Mouse (Mus musculus): ENCODE data around the gene Atxn7l3.

Gene Atxn7l3

GRCm38 (mm10) chr11:102296491-102297472 is at the start of gene Atxn7l3:
Gene Atxn7l3 (minus strand): TSS chr11:102296631.
- DNase-seq (ENCODE audit: low spot score): peak; percentile 89

DNA sequence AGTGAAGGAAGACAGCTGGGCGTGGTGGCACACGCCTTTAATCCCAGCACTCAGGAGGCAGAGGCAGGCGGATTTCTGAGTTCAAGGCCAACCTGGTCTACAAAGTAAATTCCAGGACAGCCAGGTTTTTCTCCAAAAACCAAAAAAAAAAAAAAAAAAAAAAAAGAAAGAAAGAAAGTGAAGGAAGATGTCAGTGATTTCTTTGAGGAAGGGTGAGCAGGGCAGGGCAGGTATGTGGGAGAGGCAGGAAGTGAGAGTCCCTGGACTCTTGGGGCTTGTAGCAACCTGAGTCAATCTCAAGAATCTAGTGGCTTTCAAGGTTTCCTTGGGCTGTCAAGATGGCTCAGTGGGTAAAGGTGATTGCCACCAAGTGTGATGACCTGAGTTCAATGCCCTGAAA is 48.0 kb upstream of the Atxn7l3 start:
- no peak for DNase-seq (ENCODE audit: low spot score)

- DNase-seq (ENCODE audit: low spot score): no peak
Observed at GRCm38 (mm10) chr11:102342742-102343141, 46.3 kb upstream of the Atxn7l3 start.

GRCm38 (mm10) chr11:102341101-102341500 is 44.7 kb upstream of the Atxn7l3 start:
- no peak for DNase-seq (ENCODE audit: low spot score)

GRCm38 (mm10) chr11:102339624-102340023 is 43.2 kb upstream of the Atxn7l3 start:
- DNase-seq (ENCODE audit: low spot score): no peak

GRCm38 (mm10) chr11:102339195-102339594 is 42.8 kb upstream of the Atxn7l3 start:
- no peak for DNase-seq (ENCODE audit: low spot score)

DNA sequence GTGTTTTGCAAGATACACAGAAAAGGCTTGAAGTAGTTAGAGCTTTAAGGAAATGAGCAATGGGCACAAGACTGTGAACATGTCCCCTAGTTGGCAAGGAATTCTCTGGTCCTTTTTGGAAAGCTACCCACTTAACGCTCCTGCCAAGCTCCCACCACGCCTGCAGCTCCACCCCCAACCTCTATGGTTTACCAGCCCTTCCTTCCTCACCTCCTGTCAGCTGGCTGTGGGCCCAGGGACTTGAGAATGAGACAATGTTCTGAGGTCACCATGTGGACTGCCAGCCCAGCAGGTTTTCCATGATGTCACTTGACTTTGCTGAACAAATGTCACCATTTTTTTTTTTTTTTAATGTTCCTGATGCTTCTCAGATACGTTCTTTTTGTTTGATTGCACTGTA is 42.1 kb upstream of the Atxn7l3 start:
- DNase-seq (ENCODE audit: low spot score): no peak

- DNase-seq (ENCODE audit: low spot score): no peak
Observed at GRCm38 (mm10) chr11:102337921-102338320, 41.5 kb upstream of the Atxn7l3 start.

GRCm38 (mm10) chr11:102336191-102336590 is 39.8 kb upstream of the Atxn7l3 start:
- DNase-seq (ENCODE audit: low spot score): no peak

GRCm38 (mm10) chr11:102334973-102335700 is 38.7 kb upstream of the Atxn7l3 start:
- DNase-seq (ENCODE audit: low spot score): no peak

- DNase-seq (ENCODE audit: low spot score): no peak
Observed at GRCm38 (mm10) chr11:102334010-102334409, 37.6 kb upstream of the Atxn7l3 start.

DNA sequence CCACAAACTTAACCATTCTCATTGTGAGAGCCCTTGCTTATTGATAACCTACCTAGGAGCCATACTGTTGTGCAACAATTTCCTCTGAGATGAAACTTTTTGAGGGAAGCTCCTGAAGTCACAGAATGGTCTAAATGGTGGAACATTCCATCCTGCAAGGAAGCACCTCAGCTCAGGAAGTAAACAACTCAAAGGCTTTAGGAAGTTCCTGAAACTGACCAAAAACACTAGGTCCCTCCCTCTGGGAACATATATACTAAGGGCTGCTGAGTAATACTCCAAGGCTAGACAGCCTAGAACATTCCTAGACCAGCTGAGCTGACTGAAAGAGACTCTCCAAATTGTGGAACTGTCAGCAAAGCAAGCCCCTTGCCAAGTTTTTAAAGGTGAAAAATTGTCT is 36.6 kb upstream of the Atxn7l3 start:
- no peak for DNase-seq (ENCODE audit: low spot score)

- no peak for DNase-seq (ENCODE audit: low spot score)
Observed at GRCm38 (mm10) chr11:102331806-102332205, 35.4 kb upstream of the Atxn7l3 start.

DNA sequence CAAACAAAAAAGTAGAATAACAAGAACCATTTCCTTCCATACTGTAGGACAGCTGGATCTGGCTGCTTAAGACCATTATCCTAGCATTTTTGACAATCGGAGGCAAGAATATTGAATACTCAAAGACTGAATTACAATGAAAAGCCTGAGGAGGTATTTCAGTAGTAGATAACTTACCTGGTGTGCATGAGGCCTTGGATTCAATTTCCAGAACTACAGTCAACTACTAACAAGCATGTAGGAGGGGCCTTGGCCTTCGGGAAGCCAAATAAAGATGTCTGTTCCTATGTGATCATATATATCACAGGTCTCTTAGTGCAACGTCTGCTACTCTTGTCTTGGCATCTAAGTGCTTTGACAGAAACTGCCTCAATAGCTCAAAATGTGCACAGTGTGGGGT is 33.6 kb upstream of the Atxn7l3 start:
- no peak for DNase-seq (ENCODE audit: low spot score)

DNA sequence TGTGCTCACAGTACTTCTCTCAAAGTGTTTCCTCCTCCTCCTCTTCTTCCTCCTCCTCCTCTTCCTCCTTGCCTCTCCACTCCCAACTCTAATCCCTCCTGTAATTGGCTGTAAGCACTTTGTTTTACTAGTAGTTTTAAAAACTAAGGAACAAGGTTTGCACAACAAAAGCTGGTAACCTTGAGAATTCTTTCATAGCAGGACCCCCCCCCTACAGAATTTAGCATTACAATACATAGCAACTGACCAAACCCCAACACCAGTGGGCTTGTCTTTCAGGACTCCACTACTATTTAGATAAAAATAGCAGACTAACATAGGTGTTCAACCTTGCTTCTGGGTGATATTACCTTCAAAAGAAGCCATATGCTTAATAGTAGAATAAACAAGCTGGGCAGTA is 33.1 kb upstream of the Atxn7l3 start:
- no peak for DNase-seq (ENCODE audit: low spot score)

DNA sequence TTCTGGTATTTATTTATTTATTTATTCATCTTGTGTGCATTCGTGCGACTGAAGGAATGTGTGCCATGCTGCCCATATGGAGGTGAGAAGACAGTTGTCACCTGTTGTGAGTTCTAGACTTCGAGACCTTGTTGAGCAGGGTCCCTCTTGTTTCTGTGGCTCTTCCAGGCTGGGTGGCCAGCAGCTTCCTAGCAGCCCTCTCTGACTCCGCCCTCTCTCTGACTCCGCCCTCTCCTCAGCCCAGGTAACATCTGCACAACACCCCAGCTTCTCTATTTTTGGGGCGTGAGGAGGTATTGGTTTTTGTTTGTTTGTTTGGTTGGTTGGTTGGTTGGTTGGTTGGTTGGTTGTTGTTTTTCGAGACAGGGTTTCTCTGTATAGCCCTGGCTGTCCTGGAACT is 31.4 kb upstream of the Atxn7l3 start:
- DNase-seq (ENCODE audit: low spot score): no peak

GRCm38 (mm10) chr11:102327250-102327649 is 30.8 kb upstream of the Atxn7l3 start:
- no peak for DNase-seq (ENCODE audit: low spot score)

DNA sequence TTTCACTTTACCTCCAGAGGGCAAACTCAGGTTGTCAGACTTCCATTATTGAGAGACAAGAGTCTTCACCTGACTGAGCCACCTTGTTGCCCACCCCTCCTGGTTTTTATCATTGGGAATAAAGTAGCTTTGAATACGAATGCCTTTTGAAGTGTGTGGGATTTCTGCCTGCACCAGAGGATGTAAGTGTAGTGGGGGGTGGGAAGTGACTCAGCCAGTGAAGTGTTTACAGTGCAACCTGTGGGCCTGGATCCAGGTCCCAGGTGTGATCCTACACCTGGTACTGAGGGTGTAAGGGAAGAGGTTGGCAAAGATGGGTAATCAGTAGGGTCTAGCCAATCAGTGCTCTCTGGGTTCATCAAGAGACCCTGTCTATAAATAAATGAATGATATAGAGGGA is 27.1 kb upstream of the Atxn7l3 start:
- DNase-seq (ENCODE audit: low spot score): no peak

GRCm38 (mm10) chr11:102321931-102322330 is 25.5 kb upstream of the Atxn7l3 start:
- no peak for DNase-seq (ENCODE audit: low spot score)

- DNase-seq (ENCODE audit: low spot score): peak; percentile 50
Observed at GRCm38 (mm10) chr11:102320686-102321005, 24.2 kb upstream of the Atxn7l3 start.

GRCm38 (mm10) chr11:102319941-102320685 is 23.7 kb upstream of the Atxn7l3 start:
- DNase-seq (ENCODE audit: low spot score): peak; percentile 59

DNA sequence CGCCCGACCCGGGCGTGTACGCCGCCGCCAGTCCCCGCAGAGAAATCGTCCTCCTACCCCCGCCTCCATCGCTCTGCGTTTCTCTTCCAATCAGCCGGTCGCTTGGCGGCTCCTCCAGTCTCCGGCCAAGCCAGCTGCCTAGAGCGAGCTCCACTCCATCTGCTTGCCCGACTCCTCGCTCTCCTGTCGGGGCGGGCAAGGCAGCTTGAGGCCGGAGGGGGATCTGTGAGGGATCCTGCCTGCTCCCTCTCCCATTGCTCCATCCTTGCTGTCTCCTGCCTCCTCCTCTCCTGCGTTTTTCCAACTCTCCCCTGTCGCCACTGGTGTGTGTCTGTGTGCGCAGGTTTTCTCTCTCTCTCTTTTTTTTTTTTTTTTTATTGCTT is 23.0 kb upstream of the Atxn7l3 start, which contains the start of gene Ubtf:
Ubtf (minus strand) TSS at position 333 of the 383 bp plus-strand sequence.
- DNase-seq (ENCODE audit: low spot score): peak; percentile 63
